Mouse (Mus musculus) adrenal gland, adult 8-10 months (tissue): ENCODE results near the gene Hnrnpa2b1. TPM values are rescaled to one million over a fixed set of nuclear protein-coding genes. Genes with fewer than 3 reads are reported as not detected.

ENCODE experiments used
- total RNA-seq, 4 experiments: library from RNA; stranded (reverse); gene quantifications; 2 replicates each; pipeline ENCODE4 v1.2.4; 2022

The Hnrnpa2b1 gene
- total RNA-seq, 4 experiments from 2014 or later = 423 to 743 (median 588) TPM

Other genes starting within 250 kb of the Hnrnpa2b1 start
- gene Nfe2l3, start 37.2 kb downstream of the Hnrnpa2b1 start, total RNA-seq = not detected
- 10 to 100 TPM; 82.2 to 95.1 (median 92.7) TPM for gene Cbx3, start 466 bp upstream of the Hnrnpa2b1 start, total RNA-seq
- gene Snx10, start 54.0 kb upstream of the Hnrnpa2b1 start, total RNA-seq = 10 to 100 TPM; 16.9 to 27.5 (median 24.6) TPM